Mouse (Mus musculus) large intestine, adult 2 months (tissue): ENCODE results near the gene Sh3tc1. TPM values are rescaled to one million over a fixed set of nuclear protein-coding genes. Genes with fewer than 3 reads are reported as not detected.

Experiments used
- DNase-seq: peaks from one replicate; pipeline ENCODE4 v3.0.0-alpha.2; 2012; ENCODE audit warnings: low read depth, low spot score
- WGBS: fragments of 180-500 bp; shearing (Covaris S2); methylation state at CpG from one replicate; pipeline ENCODE4 v1.1.7; 2018; 5-methylcytosine and 5-hydroxymethylcytosine counted together
- polyA plus RNA-seq: library from polyadenylated mRNA; depleted of rRNA; stranded (reverse); fragments of >200 nt; gene quantifications from 2 replicates; pipeline ENCODE4 v1.2.3, GENCODE M21; 2012; rRNA removed

Gene Sh3tc1
- polyA plus RNA-seq, 1 experiment = 6.7 TPM

GRCm38 (mm10) chr5:35653743-35654395 is 85.9 kb downstream of the Sh3tc1 start:
- WGBS = 48% methylated on average over 9 of the region's 9 CpGs
- no peak for DNase-seq

GRCm38 (mm10) chr5:35652872-35653271 is 86.9 kb downstream of the Sh3tc1 start:
- DNase-seq = no peak
- WGBS = 92% methylated on average over 13 of the region's 13 CpGs

DNA sequence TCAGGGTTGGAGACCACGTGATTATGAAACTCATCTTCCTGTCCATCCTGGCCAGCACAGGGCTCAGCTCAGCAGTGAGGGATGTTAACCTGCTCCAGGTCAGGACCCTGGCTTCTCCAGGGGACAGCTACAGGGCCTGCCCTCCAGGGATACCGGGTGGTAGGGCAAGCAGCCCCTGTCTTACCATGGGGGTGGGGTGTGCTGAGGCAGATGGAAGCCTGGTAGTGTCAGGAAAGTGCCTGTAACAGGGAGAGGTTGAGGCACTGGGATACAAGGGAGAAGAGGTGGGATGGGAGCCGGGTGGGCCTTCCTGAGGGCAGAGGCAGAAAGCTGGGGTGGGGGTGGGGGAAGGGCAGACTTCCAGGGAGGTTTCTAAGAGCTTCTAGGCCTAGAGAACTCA is 87.5 kb downstream of the Sh3tc1 start:
- DNase-seq = no peak
- 79% methylated on average over 3 of the region's 3 CpGs for WGBS

DNA sequence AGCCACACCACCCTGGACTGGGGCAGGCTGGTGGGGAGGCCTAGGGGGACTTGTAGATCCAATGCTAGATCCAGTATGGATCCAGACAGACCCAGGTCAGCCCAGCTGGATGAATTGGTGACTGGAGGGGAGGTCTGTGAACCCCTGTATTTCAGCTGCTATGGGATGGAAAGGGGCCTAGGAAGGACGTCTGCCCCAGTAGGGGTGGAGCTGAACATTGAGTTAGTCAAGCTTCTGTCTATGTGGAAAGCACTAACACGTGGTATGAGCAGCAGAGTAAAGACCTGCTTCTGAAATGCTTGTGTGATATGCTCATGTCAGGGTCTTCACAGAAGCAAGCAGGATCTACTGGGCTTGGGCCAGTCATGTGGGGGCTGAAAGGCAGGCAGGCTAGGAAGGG is 91.6 kb downstream of the Sh3tc1 start:
- no peak for DNase-seq
- 57% methylated on average over 2 of the region's 2 CpGs for WGBS

GRCm38 (mm10) chr5:35647562-35647961 is 92.2 kb downstream of the Sh3tc1 start:
- WGBS = 35% methylated on average over 4 of the region's 4 CpGs
- no peak for DNase-seq

Other genes starting within 250 kb of the Sh3tc1 start
- 1.1 and 1.2 TPM in 2 replicates for gene Cpz, start 214.3 kb downstream of the Sh3tc1 start, polyA plus RNA-seq
- 3.9 and 5.3 TPM in 2 replicates for gene Trmt44, start 164.9 kb downstream of the Sh3tc1 start, polyA plus RNA-seq
- 27.0 and 43.3 TPM in 2 replicates for gene Acox3, start 156.9 kb downstream of the Sh3tc1 start, polyA plus RNA-seq
- gene Htra3, start 60.2 kb downstream of the Sh3tc1 start, polyA plus RNA-seq = 27.9 and 39.6 TPM in 2 replicates
- 6.9 and 7.0 TPM in 2 replicates for gene Ablim2, start 17.9 kb upstream of the Sh3tc1 start, polyA plus RNA-seq
- 3.8 and 4.7 TPM in 2 replicates for gene Afap1, start 153.3 kb upstream of the Sh3tc1 start, polyA plus RNA-seq